Mouse (Mus musculus) embryonic facial prominence, embryonic 12.5 days (tissue): ENCODE measurements around the gene Hipk2. TPM values are rescaled to one million over a fixed set of nuclear protein-coding genes. Genes with fewer than 3 reads are reported as not detected.

ENCODE experiments used
- ATAC-seq: fragments of 200-750 bp; cut with Nextera tagmentation; 2 replicates; pipeline ENCODE4 v1.8.0; 2017; ENCODE audit not compliant: insufficient number of reproducible peaks, insufficient read depth, low FRiP score, low TSS enrichment
- H3K27ac ChIP-seq: fragments of 300-500 bp; sonication (generic); 2 replicates; pipeline ENCODE4 v1.5.1; 2016; ENCODE audit warnings: mild to moderate bottlenecking
- H3K27me3 ChIP-seq: fragments of 300-500 bp; sonication (generic); 2 replicates; pipeline ENCODE4 v1.6.1; 2016; ENCODE audit warnings: mild to moderate bottlenecking, moderate library complexity
- H3K36me3 ChIP-seq: fragments of 300-500 bp; sonication (generic); 2 replicates; pipeline ENCODE4 v1.6.1; 2016; ENCODE audit warnings: mild to moderate bottlenecking
- H3K4me1 ChIP-seq: fragments of 300-500 bp; sonication (generic); 2 replicates; pipeline ENCODE4 v1.6.1; 2016
- H3K4me2 ChIP-seq: fragments of 300-500 bp; sonication (generic); replicated peaks from 2 replicates; pipeline ENCODE4 v1.6.1; 2016; ENCODE audit warnings: mild to moderate bottlenecking, moderate library complexity
- H3K4me3 ChIP-seq: fragments of 300-500 bp; sonication (generic); 2 replicates; pipeline ENCODE4 v1.5.1; 2016; ENCODE audit warnings: mild to moderate bottlenecking
- H3K9ac ChIP-seq: fragments of 300-500 bp; sonication (generic); 2 replicates; pipeline ENCODE4 v1.6.1; 2016; ENCODE audit warnings: mild to moderate bottlenecking, moderate library complexity
- H3K9me3 ChIP-seq: fragments of 300-500 bp; sonication (generic); 2 replicates; pipeline ENCODE4 v1.6.1; 2016; ENCODE audit warnings: mild to moderate bottlenecking, moderate library complexity
- WGBS: fragments of 180-500 bp; shearing (Covaris S2); methylation state at CpG from one replicate; pipeline ENCODE4 v1.1.7; 2016; 5-methylcytosine and 5-hydroxymethylcytosine counted together
- polyA plus RNA-seq: library from polyadenylated mRNA; unstranded; fragments of >200 nt; fragmentation: Nextera tagmentation; extraction: Ambion mirVana; gene quantifications from 2 replicates; pipeline ENCODE4 v1.2.1, GENCODE M21; 2016

Hipk2 gene
- polyA plus RNA-seq, 1 experiment from 2014 or later: 19.4 TPM

DNA sequence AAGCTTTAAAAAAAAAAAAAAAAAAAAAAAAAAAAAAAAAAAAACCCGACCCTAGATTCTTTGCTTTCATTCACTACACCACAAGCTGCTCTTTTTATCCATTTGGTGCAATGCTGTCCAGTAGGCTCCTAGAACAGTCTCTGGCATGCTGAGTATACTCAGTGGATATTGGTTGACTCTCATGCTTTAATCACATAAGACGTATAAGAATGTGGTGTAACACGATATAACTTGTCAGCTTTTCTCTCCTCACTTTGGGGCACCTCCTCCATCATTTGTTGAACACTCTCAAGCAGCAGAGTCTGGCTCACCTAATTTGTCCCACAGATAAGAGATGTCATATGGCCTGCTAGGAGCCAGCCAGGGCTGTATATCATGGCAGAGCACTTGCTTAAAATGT lies 12.4 kb downstream of the Hipk2 start:
- no peak overlapping the region for H3K4me2 ChIP-seq
- WGBS: 31% methylated on average over 3 of the region's 3 CpGs
- ATAC-seq: no peak

DNA sequence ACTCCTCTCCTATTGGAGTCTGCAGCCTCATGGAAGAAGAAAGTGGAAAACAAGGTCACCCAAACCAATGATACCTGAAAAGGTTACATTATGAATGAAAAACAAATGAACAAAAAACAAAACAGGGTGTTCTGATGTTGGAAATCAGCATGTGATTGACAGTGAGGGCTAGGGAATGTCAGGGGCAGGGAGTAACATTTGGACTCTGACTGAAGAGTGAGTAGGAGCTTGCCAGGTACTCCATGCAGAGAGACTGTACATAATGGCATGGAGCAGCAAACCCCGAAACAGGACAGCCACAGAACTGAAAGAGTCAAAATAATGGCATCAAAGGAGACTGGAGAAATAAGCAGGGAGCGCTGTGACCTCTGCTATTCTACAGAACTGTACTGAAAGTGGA lies 15.7 kb downstream of the Hipk2 start:
- peaks cover 24% of the 10 kb centered on the region for H3K4me1 ChIP-seq
- H3K4me2 ChIP-seq: no peak overlapping the region
- no peaks in the 10 kb centered on the region for H3K27me3 ChIP-seq
- H3K27ac ChIP-seq: no peak overlapping the region
- H3K9me3 ChIP-seq: no peaks in the 10 kb centered on the region
- H3K4me3 ChIP-seq: no peak overlapping the region
- WGBS: 93% methylated on average over 2 of the region's 2 CpGs
- no peak for ATAC-seq
- no peaks in the 10 kb centered on the region for H3K36me3 ChIP-seq
- no peak overlapping the region for H3K9ac ChIP-seq

More for the DNA sequence above, 12.4 kb downstream of the Hipk2 start:
- H3K4me1 ChIP-seq: peaks cover 29% of the 10 kb centered on the region
- H3K9ac ChIP-seq: no peak overlapping the region
- no peaks in the 10 kb centered on the region for H3K27me3 ChIP-seq
- no peak overlapping the region for H3K4me3 ChIP-seq
- H3K36me3 ChIP-seq: no peaks in the 10 kb centered on the region
- H3K9me3 ChIP-seq: no peaks in the 10 kb centered on the region
- H3K27ac ChIP-seq: no peak overlapping the region

DNA sequence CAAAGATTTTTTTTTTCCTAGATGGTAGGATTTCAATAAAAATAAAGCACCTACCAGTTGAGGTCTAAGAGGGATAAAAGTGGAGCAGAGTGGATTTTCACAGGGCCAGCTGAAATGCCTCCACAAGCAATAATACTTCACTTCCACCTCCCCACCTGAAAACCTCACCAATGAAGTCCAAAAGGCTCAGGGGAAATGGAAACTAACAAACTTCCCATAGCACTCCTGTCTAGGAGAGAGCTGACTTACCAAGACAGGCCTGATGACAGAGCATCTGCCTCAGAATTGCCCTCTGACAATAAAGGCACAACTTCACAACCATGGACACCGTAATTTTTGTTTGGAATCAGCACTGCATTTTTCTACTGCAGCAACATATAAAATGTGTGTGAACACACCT lies 16.1 kb downstream of the Hipk2 start:
- H3K9me3 ChIP-seq: no peaks in the 10 kb centered on the region
- H3K4me1 ChIP-seq: peaks cover 21% of the 10 kb centered on the region
- no peak overlapping the region for H3K4me3 ChIP-seq
- no peak for ATAC-seq
- no peaks in the 10 kb centered on the region for H3K27me3 ChIP-seq
- no peak overlapping the region for H3K4me2 ChIP-seq
- H3K36me3 ChIP-seq: no peaks in the 10 kb centered on the region
- H3K9ac ChIP-seq: no peak overlapping the region
- H3K27ac ChIP-seq: no peak overlapping the region
- WGBS: 88% methylated on average over 1 of the region's 1 CpGs

DNA sequence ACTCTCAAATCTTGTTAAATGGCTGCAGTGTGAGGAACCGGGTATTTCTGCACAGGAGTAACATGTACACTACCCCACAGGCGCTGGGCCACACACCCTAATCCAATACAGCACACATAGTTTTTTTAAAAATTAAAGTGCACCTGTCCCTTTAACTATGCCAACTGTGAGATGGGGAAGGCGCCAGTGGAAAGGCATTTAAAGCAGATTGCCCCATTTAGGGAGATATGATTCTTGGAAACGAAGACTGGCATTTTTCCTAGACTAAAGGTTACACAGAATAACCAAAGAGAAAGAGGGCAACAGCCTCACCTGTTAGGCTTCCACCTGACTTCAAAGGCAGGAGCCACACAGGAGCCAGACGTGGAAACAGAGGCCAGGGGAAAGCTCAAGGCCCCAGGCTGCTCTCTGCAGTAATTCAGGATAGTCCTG lies 22.4 kb downstream of the Hipk2 start:
- Histone ChIP-seq H3K27me3 (no peaks in the 10 kb centered on the region), H3K27ac (no peak overlapping the region), H3K4me1 (peaks cover 29% of the 10 kb centered on the region), H3K4me2 (no peak overlapping the region), H3K9me3 (no peaks in the 10 kb centered on the region), H3K4me3 (no peak overlapping the region), H3K9ac (no peak overlapping the region), H3K36me3 (no peaks in the 10 kb centered on the region)
- no peak for ATAC-seq
- WGBS: 76% methylated on average over 5 of the region's 5 CpGs

DNA sequence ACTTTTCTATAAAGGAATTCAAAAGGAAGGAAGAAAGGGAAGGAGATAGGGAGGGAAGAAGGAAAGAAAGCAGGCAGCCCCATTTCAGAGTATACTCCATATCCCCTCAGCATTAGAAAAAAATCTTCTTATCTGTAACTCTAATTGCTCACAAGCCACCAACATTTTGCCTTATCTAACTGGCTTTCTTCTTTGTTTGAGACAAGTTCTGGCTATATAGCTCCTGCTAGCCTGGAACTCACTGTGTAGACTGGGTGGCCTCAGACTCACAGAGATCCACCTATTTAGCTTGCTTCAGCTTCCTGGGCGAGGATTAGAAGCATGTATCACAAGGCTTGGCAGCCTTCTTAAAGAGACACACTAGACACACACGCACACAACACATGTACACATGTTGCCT lies 24.2 kb downstream of the Hipk2 start:
- Histone ChIP-seq H3K27me3 (no peaks in the 10 kb centered on the region), H3K4me2 (no peak overlapping the region), H3K27ac (no peak overlapping the region), H3K36me3 (no peaks in the 10 kb centered on the region), H3K9ac (no peak overlapping the region), H3K4me1 (peaks cover 40% of the 10 kb centered on the region), H3K4me3 (no peak overlapping the region), H3K9me3 (no peaks in the 10 kb centered on the region)
- no peak for ATAC-seq
- 96% methylated on average over 2 of the region's 2 CpGs for WGBS

DNA sequence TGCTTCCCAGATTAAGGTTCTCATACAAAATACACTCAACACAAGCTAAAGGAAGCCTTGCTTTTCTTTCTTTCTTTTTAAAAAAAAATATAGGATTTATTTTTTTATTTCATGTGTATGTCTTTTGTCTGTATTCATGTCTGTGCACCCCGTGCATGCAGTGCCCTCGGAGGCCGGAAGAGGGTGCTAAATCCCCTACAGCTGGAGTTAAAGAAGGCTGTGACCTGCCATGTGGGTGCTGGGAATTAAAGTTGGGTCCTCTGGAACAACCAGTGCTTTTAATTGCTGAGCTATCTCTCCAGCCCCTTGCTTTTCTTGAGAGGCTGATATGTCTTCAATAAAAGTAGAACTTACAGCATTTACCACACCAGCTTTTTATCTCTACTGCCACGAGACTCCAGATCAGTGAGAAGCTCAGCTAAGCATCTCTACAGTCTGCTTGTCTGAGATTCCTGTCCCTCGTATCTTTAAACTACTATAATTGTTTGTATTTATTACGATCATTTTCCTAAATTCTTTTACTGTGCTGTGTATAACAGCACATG lies 25.2 kb downstream of the Hipk2 start:
- WGBS: 93% methylated on average over 6 of the region's 6 CpGs
- Histone ChIP-seq H3K27ac (no peak overlapping the region), H3K9ac (no peak overlapping the region), H3K36me3 (no peaks in the 10 kb centered on the region), H3K27me3 (no peaks in the 10 kb centered on the region), H3K4me3 (no peak overlapping the region), H3K4me1 (peaks cover 48% of the 10 kb centered on the region), H3K4me2 (no peak overlapping the region), H3K9me3 (no peaks in the 10 kb centered on the region)
- no peak for ATAC-seq

DNA sequence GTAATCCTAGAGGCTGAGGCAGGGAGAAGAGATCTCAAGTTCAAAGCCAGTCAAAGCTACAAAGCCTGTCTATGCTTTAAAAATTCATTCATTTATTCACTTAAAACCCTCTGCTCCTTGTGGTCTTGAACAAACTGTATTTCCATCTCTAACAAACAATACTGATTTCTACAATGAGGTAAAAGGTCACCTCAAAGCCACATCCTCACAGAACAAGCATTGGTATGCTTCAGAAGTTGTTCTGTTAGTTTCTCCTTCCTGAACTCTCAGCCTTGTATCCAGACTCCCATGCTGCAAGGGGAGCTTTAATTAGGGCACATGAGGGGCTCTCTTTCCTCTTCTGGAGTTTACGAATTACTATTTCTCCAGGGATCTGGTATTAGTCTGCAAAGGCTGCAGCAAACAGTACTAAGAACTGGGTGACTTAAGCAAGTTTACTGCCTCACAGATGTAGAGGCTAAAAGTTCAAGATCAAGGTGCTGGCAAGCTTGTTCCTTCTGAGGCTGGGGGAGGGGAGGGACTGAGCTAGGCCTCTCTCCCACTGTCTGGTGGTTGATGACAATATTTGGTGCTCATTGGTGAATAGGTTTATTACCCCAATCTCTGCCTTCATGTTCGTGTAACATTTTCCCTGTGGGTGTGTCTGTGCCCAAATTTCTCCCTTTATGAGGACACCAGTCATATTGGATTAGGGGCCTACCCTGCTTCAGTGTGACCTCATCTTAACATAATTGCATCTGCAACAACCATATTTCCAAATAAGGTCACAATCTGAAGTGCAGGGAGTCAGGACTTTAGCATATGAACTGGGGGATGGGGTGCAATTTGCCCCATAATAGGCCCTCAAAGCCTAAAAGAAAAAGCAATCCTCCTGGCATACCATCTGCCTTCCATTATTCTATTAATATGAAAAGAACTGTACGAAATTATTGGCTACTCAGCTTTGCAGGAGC lies 27.7 kb downstream of the Hipk2 start:
- no peak overlapping the region for H3K4me2 ChIP-seq
- no peaks in the 10 kb centered on the region for H3K27me3 ChIP-seq
- 0 out of 2 replicates have a peak overlapping the region, but pooled peaks have one; percentile 24 for H3K27ac ChIP-seq
- H3K4me3 ChIP-seq: no peak overlapping the region
- H3K4me1 ChIP-seq: peaks cover 45% of the 10 kb centered on the region
- H3K9me3 ChIP-seq: no peaks in the 10 kb centered on the region
- H3K9ac ChIP-seq: no peak overlapping the region
- WGBS: 42% methylated on average over 3 of the region's 3 CpGs
- no peak for ATAC-seq
- H3K36me3 ChIP-seq: no peaks in the 10 kb centered on the region

DNA sequence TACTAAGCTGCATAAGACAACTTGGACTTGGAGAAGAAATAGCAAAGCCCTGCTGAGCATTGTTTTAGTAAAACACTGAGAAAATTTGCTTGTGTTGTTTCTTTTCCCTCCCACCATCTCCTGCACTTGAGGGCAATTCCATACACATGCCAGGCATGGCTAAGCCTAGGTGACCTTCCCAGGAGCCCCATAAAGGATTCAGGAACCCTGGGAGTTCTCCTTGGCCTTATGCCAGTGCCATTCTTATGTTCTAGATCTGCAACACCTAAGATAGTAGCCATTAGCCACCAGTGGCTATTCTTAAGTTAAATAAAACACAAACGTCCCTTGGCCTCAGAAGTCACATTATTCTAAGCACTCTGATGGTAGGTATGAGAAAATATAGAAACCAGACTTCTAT lies 28.5 kb downstream of the Hipk2 start:
- peaks cover 45% of the 10 kb centered on the region for H3K4me1 ChIP-seq
- no peak overlapping the region for H3K27ac ChIP-seq
- no peaks in the 10 kb centered on the region for H3K36me3 ChIP-seq
- no peaks in the 10 kb centered on the region for H3K27me3 ChIP-seq
- 21% methylated on average over 1 of the region's 1 CpGs for WGBS
- no peak overlapping the region for H3K9ac ChIP-seq
- H3K9me3 ChIP-seq: no peaks in the 10 kb centered on the region
- no peak for ATAC-seq
- no peak overlapping the region for H3K4me2 ChIP-seq
- H3K4me3 ChIP-seq: no peak overlapping the region

DNA sequence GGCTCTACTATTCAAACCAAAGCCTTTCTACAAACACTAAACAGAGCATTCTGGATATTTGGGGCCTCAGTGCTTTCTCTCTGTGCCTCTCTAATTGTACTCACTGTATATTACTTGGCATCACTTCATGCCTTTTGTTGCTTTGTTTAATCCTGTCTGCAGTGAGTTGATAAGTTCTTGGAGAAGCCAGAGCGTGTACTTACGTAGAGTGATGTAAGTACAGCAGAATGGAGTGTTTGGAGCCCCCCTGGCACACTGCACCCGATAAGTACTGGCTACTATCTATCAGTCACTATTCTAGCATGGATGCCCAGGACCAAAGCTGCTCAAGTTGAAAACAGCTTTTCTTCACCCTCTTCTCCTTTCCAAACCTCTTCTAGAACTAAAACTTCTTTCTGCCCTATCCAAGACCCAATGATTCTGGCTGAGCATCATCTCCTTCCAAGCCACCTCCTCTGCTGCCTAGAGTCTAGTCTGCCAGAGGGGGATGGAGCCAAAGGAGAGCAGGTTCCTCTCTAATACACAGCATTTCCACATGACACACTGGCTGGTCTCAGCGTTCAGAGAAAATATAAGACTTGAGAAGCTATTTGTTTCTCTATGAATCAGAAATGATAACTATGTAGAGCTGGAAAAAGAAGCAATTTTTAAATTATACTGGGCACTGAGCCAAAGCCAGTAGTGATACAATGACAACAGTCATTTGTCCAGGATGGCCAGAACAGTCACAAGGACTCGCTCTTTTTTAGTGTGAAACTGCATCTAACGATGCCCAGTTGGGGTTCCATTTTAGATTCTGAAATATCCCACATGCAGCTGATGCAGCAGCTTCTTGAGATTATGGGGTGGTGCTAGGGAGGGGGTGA lies 29.4 kb downstream of the Hipk2 start:
- no peak for ATAC-seq
- Histone ChIP-seq H3K9ac (no peak overlapping the region), H3K27ac (no peak overlapping the region), H3K4me3 (no peak overlapping the region), H3K4me1 (peaks cover 45% of the 10 kb centered on the region), H3K27me3 (no peaks in the 10 kb centered on the region), H3K4me2 (no peak overlapping the region), H3K36me3 (no peaks in the 10 kb centered on the region), H3K9me3 (no peaks in the 10 kb centered on the region)
- 81% methylated on average over 6 of the region's 6 CpGs for WGBS

DNA sequence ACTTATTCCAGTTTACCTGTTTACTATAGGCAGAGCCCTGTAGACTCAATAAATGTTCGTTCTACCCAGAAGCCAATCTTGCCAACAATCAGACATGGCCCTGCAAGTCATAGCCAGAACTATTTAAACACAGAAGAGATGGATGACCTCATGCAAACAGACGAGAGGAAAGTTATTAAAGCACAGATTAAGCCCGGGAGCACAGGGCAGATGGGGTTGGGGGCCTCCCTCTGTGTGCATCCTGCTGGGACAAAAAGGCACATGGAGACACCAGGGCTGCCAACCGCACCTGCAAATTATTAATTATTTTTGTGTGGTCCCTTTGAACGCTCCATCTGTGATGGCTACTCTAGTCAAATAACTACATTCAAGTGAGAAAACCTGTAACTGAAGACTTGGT lies 30.1 kb downstream of the Hipk2 start:
- peaks cover 45% of the 10 kb centered on the region for H3K4me1 ChIP-seq
- H3K27me3 ChIP-seq: no peaks in the 10 kb centered on the region
- H3K9me3 ChIP-seq: no peaks in the 10 kb centered on the region
- H3K27ac ChIP-seq: no peak overlapping the region
- no peak for ATAC-seq
- no peak overlapping the region for H3K9ac ChIP-seq
- no peak overlapping the region for H3K4me3 ChIP-seq
- H3K36me3 ChIP-seq: no peaks in the 10 kb centered on the region
- WGBS: 56% methylated on average over 5 of the region's 5 CpGs
- no peak overlapping the region for H3K4me2 ChIP-seq

DNA sequence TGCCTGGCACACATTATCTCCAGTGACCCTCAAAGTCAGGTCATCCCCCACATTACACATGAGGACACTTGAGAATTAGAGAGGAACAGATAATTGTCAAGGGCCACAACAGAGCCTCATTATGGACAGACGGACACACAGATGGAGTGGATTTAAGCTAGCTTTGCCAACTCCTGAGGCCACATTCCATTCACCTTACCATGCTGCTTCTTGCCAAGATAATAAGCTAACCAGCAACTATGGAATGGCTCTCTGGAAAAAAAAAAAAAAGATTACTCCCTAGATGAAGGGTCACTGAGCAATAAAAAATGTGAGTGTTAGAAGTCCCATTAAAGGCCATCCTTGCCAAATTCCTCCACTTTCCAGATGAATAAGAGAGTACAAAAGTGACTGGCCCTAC lies 30.8 kb downstream of the Hipk2 start:
- H3K9me3 ChIP-seq: no peaks in the 10 kb centered on the region
- WGBS: 47% methylated on average over 1 of the region's 1 CpGs
- H3K4me1 ChIP-seq: peaks cover 45% of the 10 kb centered on the region
- H3K4me3 ChIP-seq: no peak overlapping the region
- H3K9ac ChIP-seq: no peak overlapping the region
- no peaks in the 10 kb centered on the region for H3K27me3 ChIP-seq
- no peak overlapping the region for H3K27ac ChIP-seq
- no peaks in the 10 kb centered on the region for H3K36me3 ChIP-seq
- H3K4me2 ChIP-seq: no peak overlapping the region
- no peak for ATAC-seq
